Mouse (Mus musculus): Measurements from ENCODE around the gene Cysrt1.

Gene Cysrt1

GRCm38 (mm10) chr2:25211121-25211670 lies 31.1 kb downstream of the Cysrt1 start, which contains the start of gene Nelfb:
TSS of gene Nelfb (minus strand) at chr2:25211489.
- DNase-seq (ENCODE audit: low spot score in 2 of 2) = peak; percentile 79 to 83

DNA sequence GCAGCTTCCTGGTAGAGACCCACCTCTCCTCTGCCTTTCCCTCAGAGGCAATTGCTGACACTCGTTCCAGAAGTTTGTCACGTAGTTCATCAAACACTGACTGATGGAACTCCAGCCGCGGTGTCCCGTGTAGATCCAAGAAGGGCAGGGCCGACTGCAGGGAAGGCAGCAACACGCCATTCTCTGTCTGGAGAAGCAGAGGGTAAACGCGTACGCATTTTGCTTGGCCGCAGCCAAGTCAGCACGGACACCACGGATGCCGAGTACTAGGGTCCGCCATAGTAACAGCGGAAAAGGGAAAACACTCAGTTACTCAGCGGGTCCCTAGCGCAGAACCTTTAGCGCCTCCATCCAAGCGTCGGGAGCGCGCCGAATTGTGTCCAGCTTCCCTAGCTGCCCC lies 31.6 kb downstream of the Cysrt1 start:
- DNase-seq (ENCODE audit: low spot score in 2 of 2) = peak in 1 of 2 experiments; percentile 27

DNA sequence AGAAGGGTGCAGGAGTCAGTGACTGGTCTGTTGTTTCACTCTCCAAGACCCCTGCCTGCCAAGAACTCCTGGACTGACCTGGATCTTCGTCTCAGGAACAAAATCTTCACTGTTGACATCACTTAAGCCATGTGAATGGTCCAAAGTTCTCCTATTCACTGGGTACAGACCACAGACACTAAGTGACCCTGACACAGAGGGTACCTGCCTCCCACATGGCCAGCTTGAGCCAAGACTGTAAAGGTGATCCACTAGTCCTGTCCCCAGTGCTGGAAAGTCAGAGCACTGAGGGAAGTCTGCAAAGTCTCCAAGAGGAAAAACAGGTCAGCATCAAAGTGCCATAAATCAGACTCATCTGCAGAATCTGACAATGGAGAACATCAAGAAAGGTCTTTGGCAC lies 34.7 kb downstream of the Cysrt1 start:
- DNase-seq (ENCODE audit: low spot score in 2 of 2) = no peak

GRCm38 (mm10) chr2:25203631-25204214 lies 38.5 kb downstream of the Cysrt1 start:
- no peak for DNase-seq (ENCODE audit: low spot score in 2 of 2)

- DNase-seq (ENCODE audit: low spot score in 2 of 2) = no peak
These were observed 41.6 kb downstream of the Cysrt1 start for GRCm38 (mm10) chr2:25200631-25201030.

GRCm38 (mm10) chr2:25197946-25198345 lies 44.3 kb downstream of the Cysrt1 start:
- DNase-seq (ENCODE audit: low spot score in 2 of 2) = no peak

DNA sequence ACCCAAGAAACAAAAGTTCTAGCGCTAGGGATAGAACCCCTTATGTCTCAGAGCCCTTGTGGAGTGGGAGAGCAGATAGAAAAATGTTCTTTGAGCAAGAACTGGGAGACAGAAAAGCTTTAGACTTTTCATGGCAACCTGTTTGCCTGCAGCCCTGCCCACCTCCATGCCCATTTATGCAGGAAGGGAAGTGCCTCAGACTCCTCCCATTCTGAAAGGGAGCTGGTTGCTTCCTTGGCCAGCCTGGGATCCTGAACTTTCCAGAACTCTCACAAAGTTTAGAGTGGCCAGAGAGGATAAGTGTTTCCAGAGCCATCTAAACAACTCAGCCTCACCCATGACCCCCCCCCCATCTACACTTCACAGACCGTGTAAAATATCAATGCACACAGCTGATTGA lies 45.1 kb downstream of the Cysrt1 start:
- no peak for DNase-seq (ENCODE audit: low spot score in 2 of 2)

GRCm38 (mm10) chr2:25196172-25196954 lies 45.9 kb downstream of the Cysrt1 start, which contains the start of gene Tor4a:
TSS of gene Tor4a (minus strand) at chr2:25196886.
- no peak for DNase-seq (ENCODE audit: low spot score in 2 of 2)

DNA sequence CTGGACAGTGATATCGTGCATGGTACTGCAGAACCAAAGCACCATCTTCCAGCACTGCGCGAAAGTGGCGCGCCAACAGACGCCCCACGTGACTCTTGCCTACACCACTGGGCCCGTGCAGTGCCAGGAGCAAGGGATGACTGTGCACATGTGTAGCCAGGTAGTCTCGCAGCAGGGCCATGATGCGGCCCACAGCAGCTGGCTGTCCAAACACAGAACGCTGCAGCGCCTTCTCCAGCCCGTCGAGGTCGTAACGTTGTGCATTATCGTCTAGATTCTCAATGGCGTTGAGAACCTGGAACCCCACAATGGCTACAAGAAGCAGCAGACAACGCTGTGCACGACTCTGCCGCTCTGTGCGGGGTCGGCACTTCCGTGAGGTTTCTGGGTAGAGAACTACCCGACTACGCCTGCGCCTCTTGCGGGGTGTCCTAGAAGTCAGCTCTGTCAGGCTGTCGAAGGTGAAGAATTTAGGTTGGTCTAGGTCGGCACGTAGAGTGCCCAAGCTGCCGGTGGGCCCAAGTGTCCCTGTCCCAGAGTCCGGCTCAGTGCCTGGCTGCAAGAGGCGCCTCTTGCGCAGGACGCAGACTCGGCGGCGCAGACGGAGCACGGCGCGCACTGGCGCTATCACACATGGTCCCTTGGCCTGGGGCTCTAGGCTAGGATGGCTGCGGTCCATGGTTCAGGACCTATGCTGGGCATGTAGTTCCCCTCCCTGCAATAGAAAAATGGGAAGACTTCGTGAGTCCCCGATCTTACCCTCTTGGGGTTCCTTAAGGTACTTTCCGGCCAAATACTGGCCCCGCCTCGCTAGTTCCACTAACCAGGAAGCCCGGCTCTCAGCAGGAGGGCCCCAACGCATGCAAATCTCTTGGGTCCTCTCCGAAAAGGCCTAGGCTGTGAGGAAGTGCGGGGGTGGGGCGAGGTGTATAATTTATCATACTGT lies 46.8 kb downstream of the Cysrt1 start:
- DNase-seq (ENCODE audit: low spot score in 2 of 2) = no peak

DNA sequence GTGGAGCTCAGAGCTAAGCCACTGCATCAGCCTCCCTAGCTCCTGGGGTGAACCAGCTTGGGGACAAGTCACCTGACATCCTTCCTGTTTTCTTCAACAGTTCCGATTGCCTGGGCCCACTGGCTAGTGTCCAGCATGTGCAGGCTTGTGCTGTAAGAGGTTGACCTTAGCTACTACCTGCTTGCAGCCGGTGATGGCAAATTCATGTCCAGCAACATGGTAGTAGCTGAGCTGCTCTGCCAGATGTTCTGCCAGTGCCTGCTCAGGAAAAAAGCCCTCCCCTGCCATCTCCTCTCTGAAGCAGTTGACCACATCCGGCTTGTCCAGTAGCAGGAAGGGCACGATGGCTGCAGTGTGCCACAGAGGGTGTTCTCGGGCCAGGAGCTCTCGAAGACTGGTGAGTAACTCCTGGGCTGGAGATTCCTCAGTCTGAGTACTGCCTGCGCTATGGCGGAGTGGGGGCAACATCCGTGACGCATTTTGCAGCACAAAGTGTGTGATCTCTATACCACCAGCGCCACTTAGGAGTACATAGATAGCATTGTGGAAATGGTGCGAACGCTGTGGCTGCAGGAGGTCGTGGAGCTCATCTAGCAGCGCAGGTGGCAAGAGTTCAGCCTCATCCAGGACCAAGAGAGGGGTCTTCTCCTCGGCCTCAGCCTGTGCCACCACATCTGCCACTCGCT lies 47.6 kb downstream of the Cysrt1 start:
- no peak for DNase-seq (ENCODE audit: low spot score in 2 of 2)

GRCm38 (mm10) chr2:25194006-25194405 lies 48.2 kb downstream of the Cysrt1 start:
- no peak for DNase-seq (ENCODE audit: low spot score in 2 of 2)

- DNase-seq (ENCODE audit: low spot score in 2 of 2) = peak; percentile 69 to 75
These were observed 48.9 kb downstream of the Cysrt1 start for GRCm38 (mm10) chr2:25193330-25193770.
